Mouse (Mus musculus) central nervous system, embryonic 18 days (tissue): ENCODE data around the gene Olfr860. TPM values are rescaled to one million over a fixed set of nuclear protein-coding genes. Genes with fewer than 3 reads are reported as not detected.

Experiments used
- polyA plus RNA-seq: library from polyadenylated mRNA; depleted of rRNA; stranded (reverse); fragments of >200 nt; gene quantifications from 2 replicates; pipeline ENCODE4 v1.2.3, GENCODE M21; 2012; rRNA removed

Olfr860 gene
- polyA plus RNA-seq: not detected in 2 replicates

GRCm38 (mm10) chr9:19849647-19850046 is at the start of gene Olfr860:
TSS of gene Olfr860 (minus strand) at chr9:19849747.

GRCm38 (mm10) chr9:19887904-19888303 is 38.4 kb upstream of the Olfr860 start, which contains the start of gene Olfr862:
TSS of gene Olfr862 (minus strand) at chr9:19888004.

GRCm38 (mm10) chr9:19804606-19805005 is 44.9 kb downstream of the Olfr860 start, which contains the start of gene Olfr859:
TSS of gene Olfr859 (plus strand) at chr9:19804906.

Other genes starting within 250 kb of the Olfr860 start
- 31.7 and 33.6 TPM in 2 replicates for gene Zfp317, start 227.6 kb downstream of the Olfr860 start, polyA plus RNA-seq
- 0.04 and 0.06 TPM in 2 replicates for gene Olfr857, start 140.3 kb downstream of the Olfr860 start, polyA plus RNA-seq
- gene Olfr58, start 69.5 kb downstream of the Olfr860 start, polyA plus RNA-seq: not detected in 2 replicates
- 0.04 and 0.05 TPM in 2 replicates for gene Olfr859, start 44.8 kb downstream of the Olfr860 start, polyA plus RNA-seq
- gene Olfr862, start 38.3 kb upstream of the Olfr860 start, polyA plus RNA-seq: not detected in 2 replicates
- not detected in 2 replicates for gene Olfr77, start 67.1 kb upstream of the Olfr860 start, polyA plus RNA-seq
- gene Olfr866, start 178.3 kb upstream of the Olfr860 start, polyA plus RNA-seq: not detected in 2 replicates
- not detected in 2 replicates for gene Olfr867, start 207.8 kb upstream of the Olfr860 start, polyA plus RNA-seq
- not detected in 2 replicates for gene Olfr868, start 248.9 kb upstream of the Olfr860 start, polyA plus RNA-seq